Mouse (Mus musculus): ENCODE measurements around the gene Mdc1.

DNA sequence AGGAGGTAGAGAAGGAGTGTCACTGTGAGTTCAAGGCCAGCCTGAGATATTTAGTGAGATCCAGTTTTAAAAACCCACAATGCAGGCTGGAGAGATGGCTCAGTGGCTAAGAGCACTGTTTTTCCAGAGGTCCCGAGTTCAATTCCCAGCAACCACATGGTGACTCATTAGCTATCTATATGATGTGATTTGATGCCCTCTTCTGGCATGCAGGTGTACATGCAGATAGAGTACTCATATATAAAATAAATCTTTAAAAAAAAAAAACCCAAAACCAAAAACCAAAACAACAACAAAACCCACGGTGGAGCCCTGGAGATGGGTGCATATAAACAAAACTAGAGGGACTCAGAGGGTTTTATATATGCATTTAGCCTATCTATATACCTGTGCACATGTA, 66.3 kb downstream of the Mdc1 start:
- TF ChIP-seq CTCF (IDR thresholded peaks at IDR 0.05; ENCODE audit: borderline replicate concordance, insufficient read depth, low read length) (no peak), POLR2A (IDR thresholded peaks at IDR 0.05; ENCODE audit: low read depth, low read length) (no peak)

Measured in embryonic fibroblast, embryonic 13.5 days (primary cell).